Mouse (Mus musculus) lung, embryonic 14.5 days (tissue): ENCODE measurements at regions not wholly inside any gene's neighbourhood (a gene's known extent, or its start where the extent isn't known, plus 50 kb on each side); places are given as distances from the start of the nearest gene placed in this dataset.
A peak's percentile ranks its signal among the peaks of the same experiment; 100 is the strongest.

Experiments
- ATAC-seq: fragments of 200-750 bp; cut with Nextera tagmentation; 2 replicates; pipeline ENCODE4 v1.8.0; 2017; ENCODE audit warnings: mild to moderate bottlenecking, moderate TSS enrichment, moderate library complexity; ENCODE audit not compliant: insufficient read depth
- DNase-seq: peaks from one replicate; pipeline ENCODE4 v3.0.0-alpha.2; 2015
- H3K27ac ChIP-seq: fragments of 300-500 bp; sonication (generic); 2 replicates; pipeline ENCODE4 v1.5.1; 2014; ENCODE audit warnings: low read depth, mild to moderate bottlenecking, moderate library complexity
- H3K27me3 ChIP-seq: fragments of 300-500 bp; sonication (generic); 2 replicates; pipeline ENCODE4 v1.6.1; 2014; ENCODE audit warnings: low read length, control low read depth; ENCODE audit not compliant: insufficient read depth
- H3K36me3 ChIP-seq: fragments of 300-500 bp; sonication (generic); 2 replicates; pipeline ENCODE4 v1.6.1; 2014; ENCODE audit warnings: control low read depth; ENCODE audit not compliant: insufficient read depth
- H3K4me1 ChIP-seq: fragments of 300-500 bp; sonication (generic); 2 replicates; pipeline ENCODE4 v1.6.1; 2014; ENCODE audit warnings: antibody characterized with exemption, control low read depth; ENCODE audit not compliant: insufficient read depth
- H3K4me2 ChIP-seq: fragments of 300-500 bp; sonication (generic); 2 replicates; pipeline ENCODE4 v1.6.1; 2014; ENCODE audit warnings: mild to moderate bottlenecking
- H3K4me3 ChIP-seq: fragments of 300-500 bp; sonication (generic); 2 replicates; pipeline ENCODE4 v1.5.1; 2014; ENCODE audit warnings: low read depth, low read length
- H3K9ac ChIP-seq: fragments of 300-500 bp; sonication (generic); 2 replicates; pipeline ENCODE4 v1.6.1; 2014
- H3K9me3 ChIP-seq: fragments of 300-500 bp; sonication (generic); 2 replicates; pipeline ENCODE4 v1.6.1; 2016; ENCODE audit warnings: low read depth, low read length, control low read depth
- CTCF ChIP-seq: IDR thresholded peaks from 2 replicates; pipeline ENCODE4 v1.5.1; 2016; ENCODE audit warnings: antibody characterized with exemption, low read depth
- WGBS: fragments of 180-500 bp; shearing (Covaris S2); extraction: QIAGEN DNeasy Blood & Tissue Kit; methylation state at CpG from one replicate; pipeline ENCODE4 v1.1.7; 2014; 5-methylcytosine and 5-hydroxymethylcytosine counted together

DNA sequence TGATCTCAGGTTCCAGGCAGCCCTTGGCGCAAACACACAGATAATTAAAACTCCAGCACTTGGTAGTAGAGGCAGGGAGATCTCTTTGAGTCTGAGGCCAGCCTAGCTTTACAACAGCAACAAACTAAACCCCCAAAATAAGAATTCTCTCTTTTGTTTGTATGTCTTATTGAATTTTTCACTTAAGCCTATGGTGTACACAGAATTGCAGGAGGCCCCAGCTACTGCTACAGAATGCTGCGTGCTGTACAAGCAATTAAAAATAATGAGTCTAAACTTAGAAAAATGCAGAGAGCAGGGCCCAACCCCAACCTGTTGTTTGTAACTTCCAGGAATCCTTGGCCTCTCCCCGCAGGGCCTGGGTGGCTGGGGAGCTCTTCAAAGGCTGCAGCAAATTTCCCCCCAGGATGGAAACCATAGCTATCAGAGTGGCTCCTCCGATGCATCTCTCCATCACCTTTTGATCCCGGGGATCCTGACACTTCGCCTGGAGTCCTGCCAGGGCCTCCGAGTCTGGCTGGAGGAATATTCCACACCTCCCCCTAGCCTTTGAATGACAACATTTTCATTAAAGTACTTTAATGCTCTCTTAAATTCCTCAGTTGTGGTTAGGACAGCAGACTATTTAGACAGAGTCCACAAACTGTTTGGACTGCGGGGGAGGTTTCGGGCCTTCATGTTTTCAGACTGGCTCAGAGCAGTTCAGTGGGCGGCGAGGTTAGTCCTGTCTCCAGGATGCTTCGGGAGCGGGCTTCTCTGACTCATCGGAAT is 116.7 kb upstream of the Myocd start:
- no peak for TF ChIP-seq CTCF
- DNase-seq (peak; percentile 82), ATAC-seq (peak; percentile 86)
- Histone ChIP-seq H3K4me2 (peak overlapping the region; percentile 10; the same call in 1 of the 2 replicates), H3K4me3 (no peak overlapping the region), H3K27ac (peak overlapping the region; percentile 44; the same call in 1 of the 2 replicates), H3K36me3 (no peaks in the 10 kb centered on the region), H3K9ac (no peak overlapping the region), H3K27me3 (no peaks in the 10 kb centered on the region), H3K9me3 (no peaks in the 10 kb centered on the region), H3K4me1 (no peaks in the 10 kb centered on the region)
- 23% methylated on average over 14 of the region's 14 CpGs for WGBS

DNA sequence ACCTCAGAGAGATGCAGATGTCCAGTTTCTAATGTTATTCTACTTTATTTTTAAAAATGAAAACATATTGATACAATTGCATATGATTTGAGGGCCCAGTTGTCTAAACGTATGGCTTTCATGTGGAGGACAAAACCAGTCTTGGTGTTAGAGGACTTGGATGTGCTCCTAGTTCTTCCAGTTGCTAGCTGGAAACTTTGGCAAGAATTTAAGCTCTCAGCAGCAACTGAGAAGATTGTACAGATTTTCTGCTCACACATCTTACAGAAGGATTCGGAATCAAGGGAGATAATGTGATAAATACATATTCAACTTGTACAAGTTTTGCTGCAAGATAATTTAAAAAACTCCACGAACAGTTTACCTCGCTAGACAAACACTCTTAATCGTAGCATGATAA is 105.6 kb upstream of the Myocd start:
- Histone ChIP-seq H3K4me2 (no peak overlapping the region), H3K4me3 (no peak overlapping the region), H3K9me3 (no peaks in the 10 kb centered on the region), H3K27ac (no peak overlapping the region), H3K36me3 (no peaks in the 10 kb centered on the region), H3K27me3 (no peaks in the 10 kb centered on the region), H3K9ac (no peak overlapping the region), H3K4me1 (no peaks in the 10 kb centered on the region)
- WGBS, result 68% methylated on average over 5 of the region's 5 CpGs
- ATAC-seq (no peak), DNase-seq (no peak)
- TF ChIP-seq CTCF, result no peak

DNA sequence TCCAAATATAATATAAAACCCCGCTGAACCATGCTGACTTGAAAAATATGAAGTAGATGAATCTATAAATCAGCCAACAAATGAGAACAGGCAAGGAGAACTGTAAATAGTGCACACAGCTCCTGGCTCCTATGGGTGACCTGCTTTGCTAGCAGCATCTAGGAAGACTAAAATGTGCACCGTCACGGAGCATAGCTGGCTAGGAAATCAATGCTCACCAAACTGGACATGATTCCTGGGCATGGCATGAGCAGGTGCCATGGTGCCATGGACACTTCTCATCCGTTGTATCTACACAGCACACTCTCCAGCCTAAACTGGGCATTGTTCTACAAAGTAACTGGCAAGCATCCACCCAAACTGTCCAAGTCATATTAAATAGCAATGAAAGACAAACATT is 103.3 kb upstream of the Myocd start:
- WGBS, result 88% methylated on average over 4 of the region's 4 CpGs
- H3K36me3 ChIP-seq, result no peaks in the 10 kb centered on the region
- TF ChIP-seq CTCF, result no peak

DNA sequence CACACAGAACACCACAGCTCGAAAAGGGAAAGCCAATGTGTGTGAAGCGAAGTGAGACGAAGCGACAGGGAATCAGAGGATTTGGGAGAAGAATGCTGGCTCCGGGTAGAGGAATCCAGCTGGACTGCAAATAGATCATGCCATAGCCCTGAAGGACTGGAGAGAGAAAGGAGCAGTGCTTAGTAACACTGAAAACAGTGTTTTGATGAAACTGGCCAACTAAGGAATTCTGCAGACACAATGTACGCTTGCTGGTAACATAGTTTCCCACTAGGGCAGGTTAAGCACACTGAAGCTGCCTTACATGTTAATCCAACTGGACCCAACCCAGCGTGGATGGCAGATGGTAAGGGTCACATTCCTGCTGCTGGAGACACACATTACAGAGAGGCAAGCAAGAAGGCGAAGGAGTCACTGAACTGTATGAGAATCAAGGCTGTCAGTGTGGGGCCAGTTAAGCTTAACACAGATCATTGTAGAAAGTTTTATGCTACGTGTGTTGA is 102.6 kb upstream of the Myocd start:
- H3K36me3 ChIP-seq, result no peaks in the 10 kb centered on the region
- WGBS, result 56% methylated on average over 9 of the region's 9 CpGs
- peak overlapping the region; percentile 18; the same call in 1 of the 2 replicates for H3K27ac ChIP-seq
- no peak for ATAC-seq
- no peaks in the 10 kb centered on the region for H3K27me3 ChIP-seq
- no peaks in the 10 kb centered on the region for H3K4me1 ChIP-seq
- no peak for TF ChIP-seq CTCF
- H3K4me2 ChIP-seq, result no peak overlapping the region
- no peak overlapping the region for H3K4me3 ChIP-seq
- H3K9me3 ChIP-seq, result no peaks in the 10 kb centered on the region
- no peak overlapping the region for H3K9ac ChIP-seq
- peak; percentile 50 for DNase-seq

More for the DNA sequence above, 103.3 kb upstream of the Myocd start:
- H3K4me3 ChIP-seq, result no peak overlapping the region
- no peak for DNase-seq
- H3K9me3 ChIP-seq, result no peaks in the 10 kb centered on the region
- H3K27ac ChIP-seq, result no peak overlapping the region
- ATAC-seq, result no peak
- no peak overlapping the region for H3K9ac ChIP-seq
- H3K4me1 ChIP-seq, result no peaks in the 10 kb centered on the region
- no peak overlapping the region for H3K4me2 ChIP-seq
- no peaks in the 10 kb centered on the region for H3K27me3 ChIP-seq

DNA sequence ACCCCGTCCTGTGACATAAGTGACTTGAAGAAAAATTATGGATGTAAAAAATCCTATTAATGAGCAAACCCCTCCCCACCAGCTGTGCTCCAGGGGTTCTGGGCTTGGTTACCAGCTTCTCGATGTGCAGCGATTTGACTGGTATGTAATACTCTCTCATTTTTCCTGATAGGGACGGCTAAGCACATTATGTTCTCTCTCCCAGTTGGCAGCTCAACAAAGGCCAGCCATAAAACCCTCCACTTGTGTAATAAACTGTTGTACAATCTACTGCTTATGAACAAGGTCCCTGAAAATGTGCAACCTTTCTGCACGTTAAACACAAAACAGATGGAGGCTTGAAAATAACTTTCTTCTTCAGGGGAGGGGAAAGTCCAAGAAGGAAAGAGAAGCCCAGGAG is 98.0 kb upstream of the Myocd start:
- Histone ChIP-seq H3K9me3 (no peaks in the 10 kb centered on the region), H3K4me3 (no peak overlapping the region), H3K9ac (no peak overlapping the region), H3K27me3 (no peaks in the 10 kb centered on the region), H3K27ac (no peak overlapping the region), H3K4me2 (no peak overlapping the region), H3K36me3 (no peaks in the 10 kb centered on the region), H3K4me1 (peaks cover 6% of the 10 kb centered on the region; the same call in 1 of the 2 replicates)
- no peak for ATAC-seq
- TF ChIP-seq CTCF, result no peak
- whole genome bisulfite sequencing, result 54% methylated on average over 5 of the region's 5 CpGs
- DNase-seq, result no peak

DNA sequence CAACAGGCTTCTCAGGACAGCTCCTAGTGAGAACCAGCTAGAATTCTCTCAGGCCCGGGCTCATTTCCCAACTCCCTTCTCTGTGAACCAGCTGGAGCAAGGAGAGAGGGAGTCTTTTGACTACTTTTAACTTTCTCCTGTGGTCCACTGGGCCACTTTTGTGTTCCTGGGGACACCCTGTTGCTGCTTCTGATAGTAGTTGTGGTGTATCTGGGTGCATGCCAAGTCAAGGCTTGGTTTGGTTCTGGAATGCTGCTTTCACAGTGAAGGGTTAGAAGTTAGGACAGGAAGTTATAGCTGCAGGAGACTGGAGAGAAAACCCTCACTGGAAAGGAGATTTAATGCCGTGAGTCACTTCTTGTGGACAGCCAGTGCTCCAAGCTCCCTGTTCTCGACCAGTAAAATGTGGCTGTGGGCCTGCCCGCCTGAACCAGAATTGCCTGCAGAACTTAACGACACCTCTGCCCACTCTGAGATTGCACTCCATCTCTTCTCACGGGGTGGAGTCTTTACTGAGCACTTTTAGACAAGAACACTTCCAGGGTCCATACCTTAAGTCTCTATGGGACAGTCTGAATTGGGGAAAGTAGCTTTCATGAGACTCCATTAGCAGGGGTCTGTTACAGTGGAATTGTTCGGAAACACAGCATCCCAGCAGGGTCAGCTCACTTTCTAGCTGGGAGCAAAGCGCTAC is 97.0 kb upstream of the Myocd start:
- ATAC-seq (peak; percentile 21; the same call in 1 of the 2 replicates), DNase-seq (peak; percentile 63)
- Histone ChIP-seq H3K9me3 (no peaks in the 10 kb centered on the region), H3K36me3 (no peaks in the 10 kb centered on the region), H3K4me1 (peaks cover 6% of the 10 kb centered on the region; the same call in 1 of the 2 replicates), H3K9ac (no peak overlapping the region), H3K27me3 (no peaks in the 10 kb centered on the region), H3K27ac (peak overlapping the region; percentile 21; the same call in 1 of the 2 replicates), H3K4me2 (no peak overlapping the region), H3K4me3 (no peak overlapping the region)
- no peak for TF ChIP-seq CTCF
- 51% methylated on average over 8 of the region's 8 CpGs for WGBS
